Mouse (Mus musculus): Measurements from ENCODE around the gene Lpxn. TPM values are rescaled to one million over a fixed set of nuclear protein-coding genes. Genes with fewer than 3 reads are reported as not detected.

The Lpxn gene
- total RNA-seq, 2 experiments from 2014 or later: 0.25 to 0.38 TPM

GRCm38 (mm10) chr19:12804237-12804636 is 8.2 kb downstream of the Lpxn start:
- DNase-seq (ENCODE audit: low spot score): no peak

DNA sequence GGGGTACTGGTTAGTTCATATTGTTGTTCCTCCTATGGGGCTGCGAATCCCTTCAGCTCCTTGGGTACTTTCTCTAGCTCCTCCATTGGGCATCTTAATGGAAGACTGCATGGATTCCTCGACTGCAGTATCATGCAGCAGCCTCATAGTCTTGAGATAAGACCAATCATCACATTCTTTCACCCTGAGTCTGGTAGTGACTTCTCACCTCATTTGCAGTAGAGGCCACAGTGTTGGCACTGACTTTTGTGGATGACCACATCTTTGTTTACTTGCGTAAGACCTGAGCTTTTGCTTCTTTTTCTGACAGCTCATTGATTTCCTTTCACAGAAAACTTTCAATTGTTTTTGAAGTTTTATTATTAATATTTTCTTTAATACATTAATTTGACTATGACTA is 9.7 kb downstream of the Lpxn start:
- no peak for DNase-seq (ENCODE audit: low spot score)

- DNase-seq (ENCODE audit: low spot score): no peak
Observed at GRCm38 (mm10) chr19:12806214-12806613, 10.2 kb downstream of the Lpxn start.

DNA sequence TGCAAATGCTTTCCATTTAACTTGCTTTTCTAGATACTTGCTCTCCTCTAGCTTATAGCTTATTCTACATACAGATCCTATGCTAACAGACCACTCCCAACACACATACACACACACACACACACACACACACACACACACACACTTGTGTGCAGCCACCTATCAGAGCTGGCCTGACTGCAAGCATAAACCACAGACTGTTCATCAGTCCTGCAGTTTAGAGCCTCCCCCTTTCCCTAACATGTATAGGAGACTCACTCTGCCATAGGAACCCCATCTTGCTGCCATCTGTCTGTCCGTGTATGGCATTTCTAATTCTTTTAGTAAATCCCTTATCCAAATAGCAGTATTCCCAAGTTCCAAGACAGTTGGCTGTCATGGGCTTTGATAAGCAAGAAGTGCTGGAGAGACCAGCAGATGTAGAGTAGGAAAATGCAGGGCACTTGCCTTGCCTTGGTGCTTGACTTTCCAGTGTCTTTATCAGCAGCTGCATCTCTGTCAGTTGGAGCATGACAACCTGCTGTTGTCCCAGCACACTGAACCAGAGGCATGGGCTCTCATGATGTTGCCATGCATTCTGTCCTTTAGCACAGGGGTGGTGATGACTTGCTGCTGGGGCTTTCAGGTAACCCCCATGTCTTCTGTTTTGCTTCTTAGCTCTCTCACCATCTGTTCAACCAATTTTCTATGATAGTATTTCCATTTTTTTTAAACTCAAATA is 16.8 kb downstream of the Lpxn start:
- no peak for DNase-seq (ENCODE audit: low spot score)

- no peak for DNase-seq (ENCODE audit: low spot score)
Observed at GRCm38 (mm10) chr19:12813883-12814282, 17.9 kb downstream of the Lpxn start.

- DNase-seq (ENCODE audit: low spot score): no peak
Observed at GRCm38 (mm10) chr19:12818507-12818906, 22.5 kb downstream of the Lpxn start.

DNA sequence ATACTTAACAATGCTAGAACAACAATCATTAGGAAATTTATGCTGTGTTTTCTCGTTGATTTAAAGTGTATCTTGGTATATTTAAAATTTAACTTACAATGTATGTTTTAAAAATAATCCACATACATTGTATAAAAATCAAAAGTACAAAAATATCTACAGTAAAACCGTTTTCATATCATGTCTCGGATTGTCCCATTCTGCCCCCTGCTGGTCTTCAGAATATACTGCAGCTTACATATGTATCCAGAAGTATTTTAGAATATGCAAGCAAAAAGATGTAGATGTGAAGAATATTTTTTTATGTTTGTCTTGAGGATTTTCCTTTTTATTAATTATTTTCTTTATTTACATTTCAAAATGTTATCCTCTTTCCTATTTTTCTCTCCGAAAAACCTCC is 24.4 kb downstream of the Lpxn start:
- DNase-seq (ENCODE audit: low spot score): no peak

GRCm38 (mm10) chr19:12824549-12824948 is 28.6 kb downstream of the Lpxn start:
- DNase-seq (ENCODE audit: low spot score): no peak

DNA sequence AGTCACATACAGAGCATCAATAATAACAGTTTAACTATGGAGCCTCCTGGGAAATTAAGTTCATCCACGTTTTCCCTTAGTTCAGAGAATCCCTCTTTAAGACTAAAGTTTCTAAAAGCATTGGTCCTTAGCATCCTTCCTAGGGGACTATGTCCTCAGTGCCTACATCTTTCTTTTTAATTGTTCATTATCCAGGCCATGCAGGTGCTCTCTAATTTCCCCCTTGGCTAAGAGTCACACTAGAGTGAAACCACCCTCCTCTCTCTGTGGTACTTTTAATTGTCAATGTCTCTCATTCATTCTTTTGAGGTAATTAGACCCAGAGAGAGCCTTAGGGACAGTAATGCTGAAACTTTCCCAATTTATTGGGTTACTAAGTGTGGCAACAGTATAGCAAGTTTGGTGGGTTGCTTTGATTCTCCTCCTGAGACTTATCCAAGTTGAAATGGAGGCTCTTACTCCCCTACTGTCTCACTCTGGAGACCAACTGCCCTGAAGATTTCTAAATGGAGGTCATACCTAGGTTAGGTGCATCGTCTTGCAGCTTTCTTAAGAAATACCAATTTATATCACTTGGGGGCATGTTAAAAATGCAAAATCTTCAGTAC is 34.9 kb downstream of the Lpxn start:
- DNase-seq (ENCODE audit: low spot score): no peak

DNA sequence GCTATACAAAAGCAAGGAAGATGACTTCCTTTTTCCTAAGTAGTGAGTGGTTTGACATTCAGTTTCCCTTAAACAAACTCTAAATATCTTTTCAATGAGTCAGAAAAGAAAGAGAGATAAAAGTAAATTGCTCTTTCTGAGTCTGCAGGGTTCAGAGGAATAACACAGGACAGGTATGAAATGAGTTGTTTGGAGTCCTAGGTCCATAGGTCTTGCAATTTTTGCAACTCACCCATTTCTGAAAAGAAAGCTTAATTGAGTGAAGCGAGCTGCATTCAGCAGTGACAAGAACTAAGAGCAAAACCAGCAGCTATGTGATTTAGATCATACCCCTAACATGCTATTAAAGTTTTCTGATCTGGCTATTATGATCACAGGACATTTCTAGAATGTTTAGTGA is 35.6 kb downstream of the Lpxn start:
- DNase-seq (ENCODE audit: low spot score): no peak

DNA sequence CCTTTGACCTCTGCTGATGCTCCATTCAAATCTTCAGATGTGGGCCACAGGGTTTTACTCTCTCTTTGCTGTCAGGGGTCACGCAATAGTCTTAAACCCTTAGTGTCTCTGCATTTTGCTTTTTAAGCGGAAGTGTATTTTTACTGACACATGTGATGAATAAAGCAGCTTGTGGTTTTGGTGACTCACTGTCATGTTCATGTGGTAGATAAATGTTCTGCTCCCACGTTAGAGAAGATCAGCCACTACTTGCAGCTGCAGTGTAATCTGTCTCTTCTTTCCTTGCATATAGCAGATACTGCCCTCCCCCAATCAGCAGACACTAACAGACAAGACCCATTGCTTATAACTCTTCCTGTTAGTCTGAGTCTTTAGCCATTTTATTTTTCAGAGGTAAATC is 37.6 kb downstream of the Lpxn start:
- DNase-seq (ENCODE audit: low spot score): no peak

DNA sequence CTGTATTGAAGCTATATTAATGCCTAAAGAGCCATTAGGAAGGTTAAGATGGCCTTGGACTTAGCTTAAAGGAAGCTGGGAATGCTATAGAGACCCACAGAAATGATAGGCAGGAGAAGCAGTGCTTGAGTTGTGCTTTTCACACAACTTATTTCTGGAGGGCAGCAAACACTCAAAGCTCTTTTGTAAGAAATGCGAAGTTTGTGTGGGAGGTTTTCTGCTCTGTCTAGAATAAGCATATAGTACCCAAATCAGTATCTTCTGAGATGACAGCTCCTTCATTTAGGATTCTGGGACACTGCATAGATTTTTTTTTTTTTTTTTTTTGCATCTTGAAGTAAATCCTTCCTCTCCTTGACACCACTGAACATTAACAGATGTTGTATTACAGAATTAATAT is 42.5 kb downstream of the Lpxn start:
- DNase-seq (ENCODE audit: low spot score): no peak

DNA sequence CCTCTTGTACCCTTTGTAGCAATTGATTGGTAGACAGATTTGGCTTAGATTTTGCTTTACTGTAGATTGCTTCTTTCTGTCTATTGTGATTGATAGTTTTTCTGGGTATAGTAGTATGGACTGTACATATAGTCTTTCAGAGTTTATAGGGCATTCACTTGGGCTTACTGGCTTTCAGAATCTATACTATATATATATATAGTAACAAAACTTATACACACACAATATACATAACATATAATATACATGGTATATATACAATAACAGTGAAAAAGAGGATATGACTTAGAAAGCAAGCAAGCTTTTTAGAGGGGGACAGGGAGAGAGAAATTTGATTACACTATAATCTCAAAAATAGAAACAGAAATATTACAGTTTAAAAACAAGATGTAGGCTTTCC is 50.4 kb downstream of the Lpxn start, which contains the start of gene Gm5244:
Gene Gm5244 (plus strand): TSS at position 301 of the 400 bp plus-strand sequence.
- no peak for DNase-seq (ENCODE audit: low spot score)

GRCm38 (mm10) chr19:12856983-12857382 is 61.0 kb downstream of the Lpxn start, which contains the start of gene Olfr1444:
Gene Olfr1444, plus strand, starts transcription at chr19:12857283.
- no peak for DNase-seq (ENCODE audit: low spot score)

Other genes starting within 250 kb of the Lpxn start
- not detected for gene Gm4952, start 196.2 kb upstream of the Lpxn start, total RNA-seq (2021)
- gene Glyat, start 162.9 kb upstream of the Lpxn start, total RNA-seq (2021): not detected
- gene Olfr1442, start 125.8 kb upstream of the Lpxn start, total RNA-seq (2021): not detected
- not detected for gene Olfr1443, start 118.1 kb upstream of the Lpxn start, total RNA-seq (2021)
- under 1 TPM; 0.14 to 0.39 TPM for gene Keg1, start 100.4 kb upstream of the Lpxn start, total RNA-seq (2021)
- 1 to 10 TPM; 1.8 to 2.0 TPM for gene Cntf, start 30.6 kb upstream of the Lpxn start, total RNA-seq (2021)
- 100 to 1,000 TPM; 131 to 144 TPM for gene Zfp91, start 67 bp upstream of the Lpxn start, total RNA-seq (2021)
- gene Gm5244, start 50.5 kb downstream of the Lpxn start, total RNA-seq (2021): not detected
- not detected for gene Olfr1444, start 61.1 kb downstream of the Lpxn start, total RNA-seq (2021)
- gene Olfr1445, start 87.7 kb downstream of the Lpxn start, total RNA-seq (2021): not detected
- not detected for gene Olfr1446, start 97.3 kb downstream of the Lpxn start, total RNA-seq (2021)
- not detected for gene Olfr1447, start 107.5 kb downstream of the Lpxn start, total RNA-seq (2021)
- gene Olfr1448, start 128.2 kb downstream of the Lpxn start, total RNA-seq (2021): not detected
- not detected for gene Olfr1449, start 134.6 kb downstream of the Lpxn start, total RNA-seq (2021)
- not detected for gene Olfr1450, start 154.1 kb downstream of the Lpxn start, total RNA-seq (2021)
- gene Olfr1451, start 198.8 kb downstream of the Lpxn start, total RNA-seq (2021): not detected
- gene Olfr1453, start 232.1 kb downstream of the Lpxn start, total RNA-seq (2021): not detected